Mouse (Mus musculus) forelimb bud, embryonic 11.5 days (tissue): ENCODE results near the gene Gm28047.

Experiments
- DNase-seq: peaks from one replicate; pipeline ENCODE4 v3.0.0-alpha.2; 2012; ENCODE audit warnings: low read depth, low spot score

Gene Gm28047

DNA sequence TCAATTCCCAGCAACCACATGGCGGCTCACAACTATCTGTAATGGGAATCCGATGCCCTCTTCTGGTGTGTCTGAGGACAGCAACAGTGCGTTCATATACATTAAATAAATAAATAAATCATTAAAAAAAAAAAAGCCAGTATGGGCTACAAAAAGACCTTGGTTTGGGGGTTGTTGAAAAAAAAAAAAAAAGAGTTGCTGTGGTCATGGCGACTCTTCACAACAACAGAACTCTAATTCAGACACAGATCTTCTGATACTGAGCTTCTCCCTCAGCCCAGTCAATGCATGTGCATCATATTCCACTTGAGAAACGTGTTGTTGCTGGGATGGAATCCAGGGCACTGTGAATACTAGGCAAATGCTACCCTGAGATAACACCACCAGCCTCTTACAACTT, 72.3 kb downstream of the Gm28047 start:
- DNase-seq = no peak

DNA sequence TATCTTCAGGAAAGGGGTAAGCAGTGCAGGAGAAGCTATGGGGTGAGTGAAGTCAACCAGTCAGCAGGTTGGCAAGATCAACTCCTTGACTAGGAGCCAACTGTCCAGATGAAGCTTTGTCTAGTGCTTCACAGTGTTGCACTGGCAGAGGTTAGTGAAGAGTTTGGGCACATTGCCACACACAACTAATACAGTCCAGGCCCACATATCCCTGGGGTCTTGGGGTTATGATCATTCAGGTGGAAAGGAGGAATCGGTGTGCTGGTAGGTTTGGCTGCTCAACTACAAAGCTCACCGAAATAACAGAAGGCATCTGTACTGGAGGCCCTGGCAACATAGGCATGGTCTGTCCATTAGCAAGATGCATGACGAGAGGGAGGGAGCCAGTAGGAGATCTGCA, 77.4 kb downstream of the Gm28047 start:
- no peak for DNase-seq

DNA sequence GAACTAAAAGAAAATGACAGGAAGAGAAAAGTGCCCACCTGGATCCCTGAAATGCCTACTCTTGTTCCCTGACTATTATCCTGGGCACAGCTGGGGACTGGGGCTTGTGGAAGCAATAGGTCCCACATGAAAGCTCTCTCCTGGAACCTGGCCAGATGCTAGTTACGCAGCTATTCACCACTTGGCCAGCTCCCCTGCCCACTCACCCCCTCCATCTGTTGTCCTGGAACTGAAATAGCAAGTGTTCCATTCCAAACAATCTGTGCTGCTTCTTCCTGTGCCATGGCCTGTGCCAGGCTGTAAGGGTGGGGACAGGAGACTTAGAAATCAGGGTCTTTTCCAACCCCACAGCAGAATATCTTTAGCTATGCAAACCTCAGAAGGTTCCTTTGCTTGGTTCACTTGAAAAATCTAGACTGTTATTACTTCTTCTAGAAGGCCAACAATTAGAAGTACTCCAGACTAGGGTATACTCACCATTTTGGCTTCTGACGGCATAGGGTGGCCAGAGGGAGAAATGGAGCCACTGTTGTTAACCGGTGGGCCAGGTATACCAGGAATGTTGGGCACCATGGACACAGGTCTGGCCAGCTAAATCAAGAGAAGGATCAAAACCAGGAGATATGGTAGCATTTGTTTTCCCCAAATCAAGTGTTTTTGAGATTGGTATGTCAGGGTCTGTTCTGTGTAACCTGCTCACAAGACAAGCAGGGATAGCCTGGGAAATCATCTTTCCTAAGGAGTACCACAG, 78.0 kb downstream of the Gm28047 start:
- no peak for DNase-seq

DNA sequence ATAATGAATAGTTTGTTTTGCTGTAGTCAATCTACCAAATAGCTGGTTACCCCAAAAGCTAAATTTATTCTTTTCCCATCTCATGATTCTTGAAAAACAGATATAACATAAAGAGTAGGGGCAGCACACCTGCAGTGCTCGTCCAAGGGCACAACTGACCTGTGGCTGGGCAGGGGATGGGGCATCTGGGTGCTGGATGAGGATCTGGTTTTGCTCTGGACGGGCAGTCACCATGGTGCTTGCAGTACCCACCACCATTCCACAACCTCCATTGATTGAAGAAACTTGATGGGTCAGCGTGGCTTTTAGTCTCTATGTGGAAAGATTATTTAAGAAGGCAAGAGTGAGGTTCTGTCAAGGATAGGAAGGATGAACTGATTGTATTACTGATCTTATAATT, 78.6 kb downstream of the Gm28047 start:
- no peak for DNase-seq

DNA sequence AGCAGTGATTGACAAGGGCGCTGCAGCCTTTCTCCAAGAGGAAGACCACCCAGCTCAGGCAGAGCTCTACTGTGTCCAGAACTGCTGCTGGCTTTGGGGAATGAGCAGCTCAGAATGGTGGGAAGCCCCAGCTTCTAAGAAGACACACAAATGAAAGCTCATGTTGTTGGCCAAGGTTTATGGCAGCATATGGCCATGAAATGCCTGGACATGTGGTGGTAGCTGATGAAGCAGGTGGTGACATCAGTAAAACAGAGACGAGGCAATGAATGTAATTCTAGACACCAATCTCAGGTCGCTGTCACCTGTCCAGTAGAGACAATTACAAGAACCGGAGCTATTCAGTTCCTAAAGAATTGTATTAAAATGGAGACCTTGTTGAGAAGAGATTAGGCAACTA, 80.1 kb downstream of the Gm28047 start:
- no peak for DNase-seq

DNA sequence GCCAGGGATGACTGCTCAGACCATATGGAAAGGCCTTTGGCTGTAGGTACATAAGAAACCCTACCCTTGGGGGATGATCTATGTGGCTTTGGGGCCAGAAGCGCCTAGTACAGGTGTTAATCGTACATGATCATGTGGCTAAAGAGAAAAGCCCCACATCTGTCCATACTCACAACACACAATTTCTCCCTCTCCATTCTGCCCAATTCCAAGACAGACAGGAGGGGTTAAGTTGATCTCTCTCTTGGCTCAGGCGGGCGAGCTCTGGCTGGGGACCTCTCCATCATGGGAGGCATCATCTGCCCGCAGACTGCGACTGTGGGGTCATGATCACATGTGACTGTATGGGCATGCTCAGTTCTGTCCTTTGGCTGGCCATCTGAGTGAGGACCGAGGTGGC, 90.9 kb downstream of the Gm28047 start:
- DNase-seq = no peak

DNA sequence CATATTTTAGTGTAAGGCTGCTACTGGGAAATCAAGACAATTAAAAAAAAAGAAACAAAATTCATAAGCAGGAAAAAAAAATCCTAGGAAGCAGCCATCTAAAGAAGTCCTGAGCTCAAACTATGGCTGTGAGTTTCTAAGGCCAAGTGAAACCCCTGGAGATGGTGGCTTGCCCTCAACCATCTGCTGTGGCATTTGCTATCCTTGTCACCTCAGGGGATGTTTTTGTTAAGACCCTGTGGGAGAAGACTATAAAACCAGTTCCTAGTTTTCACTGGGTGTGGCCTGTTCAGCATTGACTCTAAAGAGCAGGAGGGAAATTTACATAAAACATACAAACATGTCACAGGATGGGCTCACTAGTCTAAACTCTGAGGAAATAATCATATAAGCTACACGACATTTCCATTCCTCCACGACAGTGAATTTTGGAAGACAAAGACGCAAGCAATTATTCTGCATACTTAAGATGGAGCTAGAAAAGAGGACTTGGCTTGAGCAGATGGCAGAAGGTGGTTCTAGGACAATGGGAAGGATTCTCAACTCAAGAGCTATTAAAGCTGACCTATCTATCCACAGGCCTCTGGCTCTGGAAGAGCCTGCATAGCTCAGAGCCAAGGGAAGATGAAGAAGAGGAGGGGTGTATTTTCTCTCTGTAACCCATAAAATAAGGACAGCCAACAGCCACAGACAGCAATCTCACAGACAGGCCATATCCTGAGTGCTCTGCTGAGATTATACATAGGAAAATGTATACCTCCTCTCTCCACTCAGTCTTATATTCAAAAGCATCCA, 92.6 kb downstream of the Gm28047 start:
- no peak for DNase-seq

DNA sequence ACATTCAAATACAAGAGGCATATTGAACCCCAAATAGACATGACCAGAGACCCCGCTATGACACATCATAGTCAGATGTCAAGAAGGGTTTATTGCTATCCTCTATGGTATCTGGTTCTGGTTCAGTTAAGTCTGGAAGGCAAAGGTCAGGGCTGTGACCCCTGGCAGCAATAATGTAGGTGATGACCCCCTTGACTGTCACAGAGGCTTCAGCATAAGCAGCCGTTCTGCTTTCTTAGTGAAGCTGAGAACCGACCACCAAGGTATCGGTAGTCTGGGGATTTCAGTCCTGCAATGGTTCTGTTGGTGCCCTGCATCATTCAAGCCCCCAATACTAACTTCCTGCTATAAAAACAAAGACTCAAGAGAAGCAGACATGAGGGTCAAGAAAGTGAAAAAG, 93.3 kb downstream of the Gm28047 start:
- no peak for DNase-seq

DNA sequence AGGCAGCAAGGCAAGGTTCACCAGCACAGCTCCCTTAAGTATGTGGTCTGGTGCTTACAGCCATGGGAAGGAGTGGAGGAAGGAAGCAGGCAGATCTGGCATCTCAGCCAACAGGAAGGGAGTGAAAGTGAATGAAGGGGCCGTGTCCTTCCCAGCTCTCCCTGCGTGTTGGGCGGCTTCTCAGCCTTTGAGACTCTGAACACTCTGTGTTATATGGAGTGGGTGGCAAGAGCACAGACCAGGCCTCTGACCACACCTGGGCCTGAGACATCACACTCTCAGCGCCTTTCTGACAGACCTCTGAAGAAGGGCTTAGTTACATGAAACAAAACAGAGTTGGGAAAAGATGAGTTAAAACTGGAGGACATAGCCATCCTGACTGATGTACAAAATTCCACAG, 94.3 kb downstream of the Gm28047 start:
- no peak for DNase-seq

DNA sequence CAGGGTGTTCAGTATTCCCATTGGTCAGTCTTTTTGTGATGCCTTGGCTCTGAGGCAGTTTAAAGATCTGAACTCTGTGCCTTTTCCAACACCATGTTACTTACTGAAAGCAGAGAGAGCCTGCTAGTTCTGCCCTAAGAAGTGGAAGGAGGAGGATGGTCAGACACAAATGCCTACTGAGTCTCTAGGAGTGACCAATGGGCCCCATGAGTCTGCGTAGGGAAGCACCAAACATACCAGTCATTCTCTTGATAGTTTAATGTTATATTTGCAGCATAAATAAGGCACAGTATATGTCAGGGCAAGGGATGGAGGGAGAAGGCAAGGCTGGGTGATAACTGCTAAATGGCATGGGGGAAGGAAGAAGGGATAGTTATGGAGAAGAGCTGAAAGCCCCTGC, 96.5 kb downstream of the Gm28047 start:
- DNase-seq = no peak

DNA sequence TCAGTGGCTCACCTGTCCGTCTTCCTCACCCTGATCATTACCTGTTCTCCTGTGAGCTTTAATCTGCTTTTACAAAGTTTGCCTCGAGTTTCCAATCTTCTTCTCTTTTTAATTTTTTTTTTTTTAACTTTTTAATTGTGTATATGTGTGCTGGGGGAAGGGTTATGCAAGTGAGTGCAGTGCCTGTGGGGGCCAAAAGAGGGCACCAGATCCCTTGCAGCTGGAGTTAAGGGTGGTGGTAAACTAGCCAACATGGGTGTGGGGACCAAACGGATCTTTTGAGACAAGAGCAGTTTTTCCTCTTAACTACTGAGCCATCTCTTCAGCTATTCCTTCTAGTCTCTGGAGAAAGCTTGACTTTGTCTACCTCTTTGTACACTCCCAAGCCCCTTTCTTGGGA, 96.9 kb downstream of the Gm28047 start:
- DNase-seq = no peak

DNA sequence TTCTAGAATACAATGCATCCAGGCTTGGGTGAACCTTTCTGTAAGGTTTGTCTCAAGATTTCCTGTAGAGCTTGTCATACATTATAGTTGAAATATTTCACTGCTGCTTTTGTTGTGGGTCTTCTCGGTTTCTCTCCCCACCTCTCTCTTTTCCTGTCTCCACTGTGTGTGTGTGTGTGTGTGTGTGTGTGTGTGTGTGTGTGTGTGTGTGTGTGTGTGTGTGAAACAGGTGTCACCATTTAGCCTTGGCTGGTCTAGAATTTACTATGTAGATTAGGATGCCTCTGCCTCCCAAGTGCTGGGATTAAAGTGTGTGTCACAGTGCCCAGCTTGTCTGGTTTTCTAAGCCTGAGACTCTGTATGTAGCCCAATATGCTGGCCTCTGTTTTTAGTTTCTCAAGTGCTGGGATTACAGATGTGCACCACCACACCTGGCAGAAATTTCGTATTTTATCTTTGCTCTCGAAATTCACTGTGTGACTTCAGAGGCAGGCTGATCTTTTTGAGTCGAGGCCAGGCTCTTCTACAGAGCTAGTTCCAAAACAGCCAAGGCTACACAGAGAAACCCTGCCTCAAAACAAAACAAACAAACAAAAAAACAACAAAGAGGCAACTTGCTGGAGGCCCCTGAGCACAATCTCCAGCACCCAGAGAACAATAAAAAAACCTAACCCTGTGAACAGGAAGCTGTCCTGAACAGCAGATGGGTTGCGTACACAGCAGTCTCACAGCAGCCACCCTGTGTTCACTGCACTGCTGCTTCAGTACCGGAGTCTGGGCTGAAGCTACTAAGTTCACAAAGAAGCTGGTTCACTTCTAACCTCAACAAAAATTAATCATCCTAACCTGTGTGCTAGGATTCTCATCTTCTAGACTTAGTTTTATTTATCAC, 98.5 kb downstream of the Gm28047 start:
- no peak for DNase-seq

DNA sequence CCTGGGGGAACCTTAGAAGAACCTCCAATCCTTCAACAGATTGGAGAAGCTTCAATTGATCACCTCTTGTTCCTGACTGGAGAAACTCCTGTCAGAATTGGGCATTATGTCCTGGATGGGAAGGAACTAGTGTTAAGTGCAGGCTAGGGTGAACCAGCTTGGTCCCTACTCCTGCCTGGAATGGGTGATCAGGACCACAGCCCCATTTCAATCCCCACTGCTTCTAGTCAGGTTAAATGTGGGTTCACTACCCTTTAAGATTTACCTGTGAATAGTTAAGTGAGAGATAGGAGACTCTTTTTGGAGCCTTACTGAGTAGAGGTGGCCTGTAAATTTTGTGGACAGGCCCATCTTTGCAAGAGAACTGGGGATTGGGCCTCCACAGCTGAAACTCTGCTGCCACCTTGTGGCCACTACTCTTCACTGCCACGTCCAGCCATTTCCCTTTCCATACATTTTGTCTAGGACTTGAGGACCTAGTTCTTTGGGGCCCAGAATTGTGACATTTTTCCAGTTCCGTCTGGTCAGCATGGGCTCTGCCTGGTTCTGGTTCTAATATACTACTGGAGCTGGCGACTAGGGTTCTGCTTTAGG, 99.9 kb downstream of the Gm28047 start, which contains the start of gene Npff:
Gene Npff, minus strand, starts transcription at position 51 of the 594 bp plus-strand sequence.
- peak; percentile 83 for DNase-seq

DNA sequence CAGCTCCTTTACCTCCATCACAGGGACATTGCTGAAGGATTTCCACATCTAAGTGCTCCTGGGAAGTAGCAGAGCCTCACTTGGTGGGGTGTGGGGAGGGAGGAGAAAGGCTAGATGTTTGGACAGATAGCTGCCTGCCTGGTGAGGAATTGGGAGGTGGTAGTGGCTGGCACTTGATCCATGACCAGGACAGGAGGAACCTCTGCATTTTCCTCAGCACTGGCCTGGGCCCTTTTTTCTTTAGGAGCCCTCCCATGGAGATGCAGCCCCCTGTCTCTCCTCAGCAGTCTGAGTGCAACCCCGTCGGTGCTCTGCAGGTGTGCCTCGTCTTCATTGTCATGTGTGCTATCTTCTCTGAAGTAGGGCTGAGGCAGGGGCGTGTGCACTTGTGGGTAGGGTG, 103.4 kb downstream of the Gm28047 start:
- DNase-seq = no peak

DNA sequence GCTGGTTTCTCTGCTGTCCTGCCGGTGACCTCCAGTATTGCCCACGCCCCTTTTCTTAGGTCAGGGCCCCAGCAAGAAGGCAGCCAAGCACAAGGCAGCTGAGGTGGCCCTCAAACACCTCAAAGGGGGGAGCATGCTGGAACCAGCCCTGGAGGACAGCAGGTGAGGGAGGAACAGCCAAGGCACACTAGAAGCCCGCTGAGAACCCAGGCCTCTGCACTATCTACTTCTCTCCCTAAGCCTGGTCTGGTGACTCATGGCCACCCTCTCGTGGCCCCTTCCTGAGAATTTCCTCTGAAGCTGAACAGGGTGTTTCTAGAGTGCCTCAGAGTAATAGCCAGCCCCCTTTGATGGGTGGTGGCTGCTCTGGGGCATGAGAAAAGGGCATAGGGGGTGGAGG, 104.5 kb downstream of the Gm28047 start:
- DNase-seq = no peak

DNA sequence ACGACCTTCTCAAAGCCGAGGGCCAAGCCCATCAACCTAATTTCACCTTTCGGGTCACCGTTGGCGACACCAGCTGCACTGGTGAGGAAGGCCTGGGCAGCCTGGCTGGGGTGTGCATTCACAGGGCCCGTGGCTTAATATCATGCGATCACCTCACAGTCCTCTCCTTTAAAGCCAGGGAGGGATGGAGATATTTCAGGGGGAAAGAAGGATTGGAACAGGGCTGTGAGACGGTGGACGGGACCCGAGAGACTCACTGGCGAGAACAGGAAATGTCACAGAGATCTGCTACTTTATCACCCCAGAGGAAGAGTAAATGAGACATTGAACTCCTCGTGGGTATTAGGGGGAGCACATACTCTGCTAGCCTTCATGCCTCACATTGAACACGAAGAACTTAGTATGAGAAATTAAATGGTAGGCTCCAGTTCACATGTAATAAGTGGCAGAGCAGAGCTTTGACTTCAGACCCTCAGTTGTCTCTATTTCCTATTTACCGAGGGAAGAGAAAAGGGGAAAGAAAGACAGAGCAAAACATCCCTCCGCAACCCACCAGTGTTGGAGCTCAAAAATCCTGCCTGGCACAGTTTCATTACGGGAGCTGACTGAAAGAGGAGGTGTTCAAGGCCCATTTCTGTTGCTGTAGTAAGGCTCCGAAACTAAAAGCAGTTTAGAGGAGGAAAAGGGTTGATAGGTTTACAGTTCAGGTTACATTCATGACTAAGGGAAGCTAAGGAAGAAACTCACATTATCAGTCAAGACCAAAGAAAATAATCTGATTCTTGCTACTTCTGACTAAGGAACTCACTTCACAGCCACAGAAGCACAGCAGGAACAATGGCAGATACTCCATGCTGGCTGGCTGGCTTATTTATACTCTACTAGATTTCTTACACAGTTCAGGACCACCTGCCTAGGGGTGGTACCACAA, 105.4 kb downstream of the Gm28047 start:
- DNase-seq = no peak

DNA sequence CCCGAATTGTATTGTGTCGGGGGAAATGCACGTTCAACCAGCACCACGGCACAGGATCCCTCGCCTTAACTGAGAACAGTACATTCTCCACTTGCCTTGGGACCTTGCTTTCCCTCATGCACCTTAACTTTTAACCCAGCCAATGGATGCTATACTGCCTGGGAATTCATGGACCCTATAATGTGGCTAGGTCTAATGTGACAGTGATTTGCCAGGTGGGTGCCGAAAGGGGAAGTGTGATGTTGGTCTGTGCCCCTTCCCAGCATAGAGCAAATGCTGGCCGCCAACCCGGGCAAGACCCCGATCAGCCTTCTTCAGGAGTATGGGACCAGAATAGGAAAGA, 106.0 kb downstream of the Gm28047 start:
- DNase-seq = no peak

DNA sequence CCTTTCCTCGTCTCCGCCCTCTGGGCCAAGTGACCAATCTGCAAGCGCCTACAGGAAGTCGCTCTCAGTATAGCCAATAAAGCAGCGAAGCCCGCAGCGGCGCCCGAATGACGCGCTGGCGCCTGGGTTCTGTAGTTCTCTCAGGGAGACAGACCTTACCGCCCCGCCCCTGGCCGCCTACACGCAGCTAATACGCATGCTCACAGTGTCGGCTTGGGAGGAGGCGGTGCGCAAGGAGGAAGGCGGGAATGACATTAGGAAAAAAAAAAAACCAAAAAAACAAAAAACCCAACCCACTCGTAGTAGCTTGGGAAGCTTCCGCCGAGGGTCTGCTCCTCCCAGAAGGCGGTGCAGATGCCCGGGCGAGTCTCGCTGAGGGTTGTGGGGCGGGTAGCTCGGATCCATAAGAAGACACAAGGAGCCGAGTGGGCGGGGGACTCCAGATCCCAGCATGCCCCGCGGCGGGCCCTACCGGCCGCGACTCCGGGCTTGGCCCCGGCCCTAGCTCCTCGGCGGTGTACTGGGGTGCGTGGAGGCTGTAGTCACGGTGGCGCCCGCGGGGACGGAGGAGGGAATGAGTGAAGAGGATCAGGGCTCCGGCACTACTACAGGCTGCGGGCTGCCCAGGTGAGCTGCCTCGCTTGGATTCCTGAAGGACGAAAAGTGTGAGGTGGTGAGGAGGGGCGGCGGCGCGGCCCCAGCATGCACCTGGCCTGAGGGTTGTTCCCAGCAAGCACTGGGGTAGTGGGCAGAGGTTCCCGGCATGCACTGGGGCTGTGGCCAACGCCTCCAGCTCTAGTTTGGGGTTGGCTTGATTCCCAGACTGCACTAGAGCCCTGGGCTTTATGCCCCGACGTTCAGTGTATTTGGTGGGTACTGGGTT, 106.7 kb downstream of the Gm28047 start, which contains the start of gene Tarbp2:
Gene Tarbp2, plus strand, starts transcription at position 217 of the 883 bp plus-strand sequence.
- peak; percentile 100 for DNase-seq

DNA sequence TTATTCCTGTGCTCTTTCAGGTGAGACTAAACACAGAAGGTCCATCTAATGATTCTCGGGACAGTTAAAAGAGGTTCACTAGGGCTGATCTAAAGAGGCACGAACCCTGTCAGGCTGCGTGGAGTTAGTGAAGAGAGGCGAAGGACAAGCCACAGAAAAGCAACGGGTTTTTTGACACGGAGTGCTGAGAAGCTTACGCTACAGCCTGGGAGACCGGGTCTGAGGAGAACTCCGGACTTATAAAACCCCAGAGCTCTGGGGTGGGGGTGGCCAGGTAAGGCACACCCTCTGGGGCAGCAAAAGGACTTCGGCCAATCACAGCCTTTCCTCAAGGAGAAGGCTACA, 107.3 kb downstream of the Gm28047 start:
- DNase-seq = no peak
